Mouse (Mus musculus) liver, adult 2 months (tissue): Measurements from ENCODE around the gene Dgki.

Source experiments
- CTCF ChIP-seq: fragments of 200-500 bp; IDR thresholded peaks from 2 replicates; pipeline ENCODE4 v1.5.1; 2011; ENCODE audit warnings: low read depth, low read length, control low read depth
- POLR2A ChIP-seq: fragments of 200-500 bp; IDR thresholded peaks from 2 replicates; pipeline ENCODE4 v1.6.1; 2011; ENCODE audit warnings: low read length, control low read depth; ENCODE audit not compliant: insufficient read depth; ENCODE audit errors: extremely low read depth

DNA sequence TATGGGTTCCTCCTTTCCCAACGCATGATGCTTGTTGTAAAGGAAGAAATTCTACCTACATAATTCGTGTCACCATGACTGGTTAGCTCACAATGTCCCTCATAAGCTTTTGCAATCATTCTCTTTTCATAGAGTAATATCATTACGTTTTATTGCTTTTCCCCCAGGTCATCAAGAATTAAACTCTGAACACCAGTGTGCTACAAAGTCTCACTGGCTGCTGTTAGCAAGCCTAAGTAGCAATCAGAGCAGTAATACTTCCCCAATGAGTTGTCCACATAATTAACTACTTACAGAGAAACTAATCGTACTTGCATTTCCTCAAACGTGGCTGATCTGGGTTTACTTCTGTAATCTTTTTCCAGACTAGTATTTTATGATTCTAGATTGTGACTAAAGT lies 296.7 kb downstream of the Dgki start:
- TF ChIP-seq CTCF: no peak
- TF ChIP-seq POLR2A: no peak
